In the genomic region with DNA sequence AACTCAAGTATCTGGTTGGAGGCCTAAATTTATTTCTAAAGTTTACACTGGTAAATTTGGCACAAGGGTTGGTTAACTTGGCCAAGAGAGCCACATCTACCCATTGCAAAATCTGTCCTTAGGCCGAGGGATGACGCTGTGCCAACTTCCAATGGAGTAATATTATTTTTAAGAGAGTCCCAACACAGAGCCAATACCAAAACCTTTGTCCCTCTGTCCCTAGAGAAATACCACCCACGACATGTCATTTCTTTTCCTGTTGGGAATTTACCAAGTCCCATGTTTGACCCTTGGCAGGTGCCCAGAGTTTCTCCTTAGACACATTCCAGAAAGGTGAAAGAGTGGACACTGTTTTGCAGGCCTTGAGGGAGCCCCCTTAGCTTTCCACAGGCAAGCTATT, we compare ENCODE assay signal across 14 mouse cellular contexts. TPM values are rescaled to one million over a fixed set of nuclear protein-coding genes. Genes with fewer than 3 reads are reported as not detected.
DNase-seq lines count a peak whose midpoint lies in the region; ATAC-seq and TF ChIP-seq lines count a peak whose summit lies in the region.
"Had no signal": no experiment of that assay in that cellular context is flagged by ENCODE, and none has a peak within 500 bp of the region (broad histone marks: within the 10 kb centered on the region; RNA-seq: fewer than 3 reads in every experiment).

No protein-coding gene starts in this region.

- no peak overlapping the region for H3K9ac ChIP-seq in hindbrain, embryonic 11.5 days (ENCODE audit: low read depth, low read length)
- H3K9ac ChIP-seq: hindbrain, embryonic 12.5 days; intestine, embryonic 15.5 days; liver, embryonic 14.5 days had no signal

- no peak for TF ChIP-seq POLR2A in lung, adult 2 months (IDR thresholded peaks at IDR 0.05; ENCODE audit: borderline replicate concordance, extremely low read depth, low read depth, low read length)

- peak; percentile 36 for DNase-seq in heart, adult 8-10 months (ENCODE audit: low spot score)
- DNase-seq in heart, adult 11 months: no peak
- DNase-seq in 3134 (ENCODE audit: extremely low read depth, insufficient read length, low spot score): peak; percentile 76
- peak; percentile 60 for DNase-seq in adrenal gland, postnatal 14 days
- DNase-seq in lung, adult 2 months: peak; percentile 47
- DNase-seq in right cerebral cortex, postnatal 14 days: no peak
- no peak for DNase-seq in hindbrain, embryonic 11.5 days (ENCODE audit: low spot score)

- no peak for ATAC-seq in hindbrain, embryonic 11.5 days (ENCODE audit: low FRiP score)
- ATAC-seq: intestine, embryonic 15.5 days had no signal

- no peak overlapping the region for H3K4me2 ChIP-seq in hindbrain, embryonic 11.5 days (replicated peaks; ENCODE audit: low read depth, low read length)
- H3K4me2 ChIP-seq: hindbrain, embryonic 12.5 days; intestine, embryonic 15.5 days had no signal

- H3K27me3 ChIP-seq in hindbrain, embryonic 11.5 days (ENCODE audit: control insufficient read depth, insufficient read depth, low read length): no peaks in the 10 kb centered on the region
- H3K27me3 ChIP-seq: hindbrain, embryonic 12.5 days; intestine, embryonic 15.5 days had no signal

- no peak overlapping the region for H3K27ac ChIP-seq in hindbrain, embryonic 11.5 days (ENCODE audit: low read depth, low read length)
- H3K27ac ChIP-seq: heart, embryonic 10.5 days; hindbrain, embryonic 12.5 days; intestine, embryonic 15.5 days; liver, embryonic 14.5 days had no signal

- WGBS in lung, adult 2 months: 47% methylated on average over 3 of the region's 3 CpGs
- WGBS in hindbrain, embryonic 11.5 days: 85% methylated on average over 3 of the region's 3 CpGs

- H3K4me1 ChIP-seq in lung, adult 2 months (ENCODE audit: control insufficient read depth, insufficient read depth, low read length): peaks cover 9% of the 10 kb centered on the region
- no peaks in the 10 kb centered on the region for H3K4me1 ChIP-seq in hindbrain, embryonic 11.5 days (replicated peaks; ENCODE audit: control insufficient read depth, insufficient read depth, low read length)
- H3K4me1 ChIP-seq: hindbrain, embryonic 12.5 days had no signal

- H3K36me3 ChIP-seq in hindbrain, embryonic 11.5 days (ENCODE audit: control insufficient read depth, insufficient read depth, low read length): no peaks in the 10 kb centered on the region
- H3K36me3 ChIP-seq: hindbrain, embryonic 12.5 days; intestine, embryonic 15.5 days had no signal

- TF ChIP-seq CTCF in lung, adult 2 months (IDR thresholded peaks at IDR 0.05; ENCODE audit: insufficient read depth, low read length): no peak

- no peaks in the 10 kb centered on the region for H3K9me3 ChIP-seq in hindbrain, embryonic 11.5 days (ENCODE audit: control insufficient read depth, low read length)
- H3K9me3 ChIP-seq: heart, embryonic 10.5 days; hindbrain, embryonic 12.5 days; intestine, embryonic 15.5 days had no signal

- no peak overlapping the region for H3K4me3 ChIP-seq in lung, adult 2 months (replicated peaks; ENCODE audit: extremely low read depth, low read depth, low read length)
- H3K4me3 ChIP-seq in hindbrain, embryonic 11.5 days (ENCODE audit: low read depth, low read length): no peak overlapping the region
- H3K4me3 ChIP-seq: erythroblast, embryonic 14.5 days; heart, embryonic 10.5 days; hindbrain, embryonic 12.5 days; intestine, embryonic 15.5 days; myocyte had no signal

RNA-seq across cellular contexts. Expression of gene Gas6, which starts 12.7 kb away (rescaled TPM):
- 100 to 1,000 TPM; 113 to 140 (median 124) TPM for total RNA-seq in heart, adult 8-10 months (2022)
- 76.0 and 81.6 TPM in 2 replicates for total RNA-seq in adrenal gland, postnatal 14 days (2021)
- 245 and 264 TPM in 2 replicates for polyA plus RNA-seq in lung, adult 2 months (2012; rRNA removed)
- 5.9 and 9.8 TPM in 2 replicates for polyA plus RNA-seq in hindbrain, embryonic 11.5 days (2014; fragmentation: Nextera tagmentation; extraction: Ambion mirVana)
- total RNA-seq: MEL had no signal

RNA-seq across cellular contexts. Expression of gene Tmem255b, which starts 46.6 kb away (rescaled TPM):
- 1 to 10 TPM; 3.7 to 7.5 (median 5.7) TPM for total RNA-seq in heart, adult 8-10 months (2022)
- 3.1 and 3.6 TPM in 2 replicates for total RNA-seq in adrenal gland, postnatal 14 days (2021)
- polyA plus RNA-seq in lung, adult 2 months (2012; rRNA removed): 5.5 and 7.3 TPM in 2 replicates
- not detected in 2 replicates for polyA plus RNA-seq in hindbrain, embryonic 11.5 days (2014; fragmentation: Nextera tagmentation; extraction: Ambion mirVana)
- total RNA-seq: MEL had no signal
- polyA plus RNA-seq: erythroblast, embryonic 14.5 days; myocyte had no signal

Comparison
In these comparisons a context has a peak if more than half of its experiments do, and no peak if none do; other contexts are left out.
1. DNase-seq: peak in heart, adult 8-10 months (single experiment), 3134 (single experiment), adrenal gland, postnatal 14 days (single experiment) and lung, adult 2 months (single experiment); none in heart, adult 11 months (single experiment), right cerebral cortex, postnatal 14 days (single experiment) and hindbrain, embryonic 11.5 days (single experiment).